Mouse (Mus musculus) adrenal gland, postnatal 36 days (tissue): ENCODE data around the gene Errfi1. TPM values are rescaled to one million over a fixed set of nuclear protein-coding genes. Genes with fewer than 3 reads are reported as not detected.

Experiments used
- DNase-seq, 2 experiments: peaks; one replicate each; pipeline ENCODE4 v3.0.0; 2021; ENCODE audit warnings: mixed read lengths in 1 of 2
- total RNA-seq, 2 experiments: library from RNA; stranded (reverse); gene quantifications; 2 replicates each; pipeline ENCODE4 v1.2.3; 2021

The Errfi1 gene
- total RNA-seq, 2 experiments from 2014 or later = 42.6 to 82.9 TPM

DNA sequence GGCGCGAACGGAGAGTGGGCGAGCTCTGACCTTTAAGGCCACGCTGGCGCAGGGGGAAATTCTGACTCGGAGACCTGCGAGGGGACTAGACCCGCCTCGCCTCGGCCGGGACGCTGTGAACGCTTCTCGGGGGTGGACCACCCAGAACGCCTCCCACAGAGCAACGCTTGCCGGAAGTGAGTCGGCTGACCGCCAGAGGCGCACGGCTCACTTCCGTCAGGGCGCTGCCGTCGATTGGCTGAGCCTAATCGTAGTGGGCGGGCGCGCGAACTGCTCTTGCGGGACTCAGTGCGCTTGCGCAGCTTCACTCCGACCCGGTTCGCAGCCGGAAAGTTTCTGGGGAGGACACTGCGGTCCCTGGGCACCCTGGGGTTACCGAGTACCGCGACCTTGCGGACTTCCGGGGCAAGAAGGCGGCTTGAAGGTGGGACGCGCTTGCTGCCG lies 60.6 kb downstream of the Errfi1 start, which contains the start of the genes Park7 and Tnfrsf9:
Park7 (minus strand) TSS at position 148 of the 444 bp plus-strand sequence.
Tnfrsf9 (plus strand) TSS at position 273 of the 444 bp plus-strand sequence.
- DNase-seq = peak; percentile 97 to 98

- DNase-seq = no peak
Observed at GRCm38 (mm10) chr4:150915181-150915906, 61.6 kb downstream of the Errfi1 start.

DNA sequence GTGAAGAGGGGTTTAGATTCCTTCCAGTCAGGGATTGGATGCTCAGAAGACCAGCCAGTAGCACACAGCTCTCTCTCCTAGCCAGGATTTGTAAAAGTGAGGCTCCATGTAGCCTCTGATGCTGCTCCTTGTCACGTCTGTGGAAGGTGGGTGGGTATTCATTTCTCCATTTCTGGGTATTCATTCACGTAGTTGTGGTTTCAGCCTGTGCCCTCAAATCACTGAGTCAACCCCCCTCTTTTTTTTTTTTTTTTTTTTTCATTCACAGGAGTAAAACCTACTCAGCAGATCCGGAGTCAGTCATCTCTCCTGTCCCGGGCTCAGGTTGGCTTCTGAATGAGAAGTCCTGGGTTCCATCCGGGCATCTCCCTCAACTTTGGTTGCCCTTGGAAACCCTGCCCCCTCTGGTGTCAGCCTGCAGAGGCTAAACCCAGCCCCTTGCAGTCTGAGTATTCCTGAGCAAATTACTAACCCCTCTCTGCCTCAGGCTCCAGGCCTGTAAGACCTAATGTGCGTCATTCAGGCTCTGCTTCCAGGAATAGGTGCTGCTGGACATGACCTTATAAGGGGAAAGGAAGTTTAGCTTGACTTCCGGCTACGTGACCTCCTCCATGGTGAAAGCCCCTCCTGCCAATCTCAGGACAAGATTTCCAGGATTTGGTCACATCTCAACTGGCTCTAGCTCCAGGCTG lies 63.8 kb downstream of the Errfi1 start:
- DNase-seq = no peak

Other genes with a start within 250 kb of the Errfi1 start
- gene Slc45a1, start 201.7 kb upstream of the Errfi1 start, total RNA-seq = under 1 TPM; 0.73 to 0.79 TPM
- gene Park7, start 60.5 kb downstream of the Errfi1 start, total RNA-seq = 100 to 1,000 TPM; 283 to 288 TPM
- under 1 TPM in 1 of 2 experiments, not detected in 1; 0.50 TPM for gene Tnfrsf9, start 60.6 kb downstream of the Errfi1 start, total RNA-seq
- gene Uts2, start 143.2 kb downstream of the Errfi1 start, total RNA-seq = not detected
- gene Per3, start 190.7 kb downstream of the Errfi1 start, total RNA-seq = 10 to 100 TPM; 12.3 to 25.1 TPM
- gene Vamp3, start 204.0 kb downstream of the Errfi1 start, total RNA-seq = 10 to 100 TPM; 74.9 to 86.0 TPM
- not detected for gene Gm13090, start 235.7 kb downstream of the Errfi1 start, total RNA-seq